In genomic region chr9:103709694-103710093, GRCm38 (mm10) we compare ENCODE assay signal across 18 mouse cellular contexts. TPM values are rescaled to one million over a fixed set of nuclear protein-coding genes. Genes with fewer than 3 reads are reported as not detected.
DNase-seq lines count a peak whose midpoint lies in the region; ATAC-seq and TF ChIP-seq lines count a peak whose summit lies in the region.
"Had no signal": no experiment of that assay in that cellular context is flagged by ENCODE, and none has a peak within 500 bp of the region (broad histone marks: within the 10 kb centered on the region; RNA-seq: fewer than 3 reads in every experiment).

No protein-coding gene starts in this region.

- H3K36me3 ChIP-seq in kidney, adult 2 months (ENCODE audit: control insufficient read depth, insufficient read depth, low read length): no peaks in the 10 kb centered on the region
- H3K36me3 ChIP-seq in lung, postnatal 0 days (ENCODE audit: insufficient read depth, low read length): no peaks in the 10 kb centered on the region
- H3K36me3 ChIP-seq in neural tube, embryonic 15.5 days: no peaks in the 10 kb centered on the region
- H3K36me3 ChIP-seq: embryonic facial prominence, embryonic 12.5 days; limb, embryonic 15.5 days had no signal

- H3K9me3 ChIP-seq in lung, postnatal 0 days (ENCODE audit: low read length): no peaks in the 10 kb centered on the region
- H3K9me3 ChIP-seq in neural tube, embryonic 15.5 days (replicated peaks): no peaks in the 10 kb centered on the region
- H3K9me3 ChIP-seq: embryonic facial prominence, embryonic 12.5 days; limb, embryonic 15.5 days had no signal

- ATAC-seq in lung, postnatal 0 days: no peak
- no peak for ATAC-seq in neural tube, embryonic 15.5 days (ENCODE audit: low FRiP score)
- ATAC-seq: liver, postnatal 0 days had no signal

- no peak overlapping the region for H3K4me3 ChIP-seq in kidney, adult 2 months (ENCODE audit: insufficient read depth, low read depth, low read length)
- H3K4me3 ChIP-seq in lung, postnatal 0 days (ENCODE audit: low read depth, low read length): no peak overlapping the region
- no peak overlapping the region for H3K4me3 ChIP-seq in neural tube, embryonic 15.5 days (replicated peaks)
- H3K4me3 ChIP-seq: embryonic facial prominence, embryonic 12.5 days; left cerebral cortex, adult 2 months; limb, embryonic 15.5 days; midbrain, embryonic 10.5 days had no signal

- no peak overlapping the region for H3K27ac ChIP-seq in kidney, adult 2 months (ENCODE audit: insufficient read depth, low read depth, low read length)
- no peak overlapping the region for H3K27ac ChIP-seq in lung, postnatal 0 days (ENCODE audit: low read length)
- no peak overlapping the region for H3K27ac ChIP-seq in neural tube, embryonic 15.5 days (replicated peaks)
- H3K27ac ChIP-seq: embryonic facial prominence, embryonic 12.5 days; left cerebral cortex, adult 2 months; limb, embryonic 15.5 days; midbrain, embryonic 10.5 days had no signal

- H3K4me2 ChIP-seq in lung, postnatal 0 days (replicated peaks; ENCODE audit: low read depth, low read length): no peak overlapping the region
- H3K4me2 ChIP-seq in neural tube, embryonic 15.5 days: no peak overlapping the region
- H3K4me2 ChIP-seq: embryonic facial prominence, embryonic 12.5 days; limb, embryonic 15.5 days had no signal

- H3K4me1 ChIP-seq in kidney, adult 2 months (ENCODE audit: control insufficient read depth, insufficient read depth, low read length): no peaks in the 10 kb centered on the region
- no peaks in the 10 kb centered on the region; the same call in 1 of the 2 replicates for H3K4me1 ChIP-seq in lung, postnatal 0 days (ENCODE audit: insufficient read depth, low read depth, low read length)
- H3K4me1 ChIP-seq in neural tube, embryonic 15.5 days: peaks cover 10% of the 10 kb centered on the region
- H3K4me1 ChIP-seq: midbrain, embryonic 10.5 days had no signal

- H3K9ac ChIP-seq in lung, postnatal 0 days (replicated peaks; ENCODE audit: low read depth): no peak overlapping the region
- H3K9ac ChIP-seq in neural tube, embryonic 15.5 days (replicated peaks): no peak overlapping the region
- H3K9ac ChIP-seq: embryonic facial prominence, embryonic 12.5 days; limb, embryonic 15.5 days; liver, postnatal 0 days had no signal

- DNase-seq in cerebellum, postnatal 10 days: peak; percentile 36 to 61
- DNase-seq in cerebellum, adult 11 months: no peak
- peak; percentile 21 for DNase-seq in kidney, postnatal 10 days
- DNase-seq in kidney, adult 2 months: no peak
- DNase-seq in A20 (ENCODE audit: low read depth, low spot score): peak; percentile 16
- DNase-seq in lung, postnatal 0 days (ENCODE audit: low spot score): peak; percentile 11
- DNase-seq in natural killer cell, adult 2 months (ENCODE audit: low spot score in 2 of 2): no peak
- DNase-seq: B cell, adult 2 months; cerebellum, adult 8-10 months; heart, postnatal 4 days; kidney, adult 9 months; liver, postnatal 0 days; thymus, postnatal 36 days had no signal

- 43% methylated on average over 3 of the region's 3 CpGs for WGBS in kidney, adult 2 months
- 32% methylated on average over 3 of the region's 3 CpGs for WGBS in lung, postnatal 0 days
- 55% methylated on average over 3 of the region's 3 CpGs for WGBS in neural tube, embryonic 15.5 days

- no peak for TF ChIP-seq EP300 in lung, postnatal 0 days (IDR thresholded peaks at IDR 0.05)

- no peak for TF ChIP-seq CTCF in kidney, adult 2 months (conservative IDR thresholded peaks at IDR 0.05; ENCODE audit: insufficient read depth, insufficient read length, low read depth, low read length)
- TF ChIP-seq CTCF in lung, postnatal 0 days (IDR thresholded peaks at IDR 0.05): no peak

- TF ChIP-seq POLR2A in kidney, adult 2 months (IDR thresholded peaks at IDR 0.05; ENCODE audit: low read depth, low read length): no peak

- no peaks in the 10 kb centered on the region for H3K27me3 ChIP-seq in kidney, adult 2 months (replicated peaks; ENCODE audit: control insufficient read depth, insufficient read depth, low read length)
- no peaks in the 10 kb centered on the region for H3K27me3 ChIP-seq in lung, postnatal 0 days (replicated peaks; ENCODE audit: insufficient read depth, low read length)
- H3K27me3 ChIP-seq in neural tube, embryonic 15.5 days (replicated peaks): no peaks in the 10 kb centered on the region
- H3K27me3 ChIP-seq: embryonic facial prominence, embryonic 12.5 days; limb, embryonic 15.5 days had no signal

RNA-seq across cellular contexts. Expression of gene Tmem108, which starts 51.9 kb away (rescaled TPM):
- polyA plus RNA-seq in kidney, adult 2 months (2012; rRNA removed): 6.9 and 7.1 TPM in 2 replicates
- 7.3 and 9.3 TPM in 2 replicates for polyA plus RNA-seq in lung, postnatal 0 days (2015; fragmentation: Nextera tagmentation; extraction: Ambion mirVana)
- polyA plus RNA-seq in neural tube, embryonic 15.5 days (2015; fragmentation: Nextera tagmentation; extraction: Ambion mirVana): 25.2 and 25.9 TPM in 2 replicates

Comparison
In these comparisons a context has a peak if more than half of its experiments do, and no peak if none do; other contexts are left out.
1. DNase-seq: peak in cerebellum, postnatal 10 days (2 of 2), kidney, postnatal 10 days (single experiment), A20 (single experiment) and lung, postnatal 0 days (single experiment); none in cerebellum, adult 11 months (single experiment), kidney, adult 2 months (single experiment) and natural killer cell, adult 2 months (0 of 2).